Comparison of ENCODE assay signal across 8 mouse cellular contexts in genomic region chr5:142879318-142880175, GRCm38 (mm10). TPM values are rescaled to one million over a fixed set of nuclear protein-coding genes. Genes with fewer than 3 reads are reported as not detected.
A peak's percentile ranks its signal among the peaks of the same experiment; 100 is the strongest.
DNase-seq lines count a peak whose midpoint lies in the region; ATAC-seq and TF ChIP-seq lines count a peak whose summit lies in the region.

No protein-coding gene starts in this region.

- POLR2A ChIA-PET in Patski (lab: Charles Lee) = interaction anchor here (0.6 to 1.5 kb wide), 4 partner anchors 23 to 54 kb away, joined by 3 to 7 read pairs (median 5); no protein-coding TSS in a partner anchor

- TF ChIP-seq CTCF in Patski (IDR thresholded peaks at IDR 0.05) = no peak

- H3K4me3 ChIP-seq in hindbrain, embryonic 16.5 days (ENCODE audit: low read length) = no peak overlapping the region

- CTCF ChIA-PET in Patski (lab: Charles Lee) = interaction anchor here (0.6 to 3.5 kb wide), 11 partner anchors 8 to 210 kb away, joined by 3 to 19 read pairs (median 5); partner anchors contain the start of gene Fbxl18

- H3K4me2 ChIP-seq in hindbrain, embryonic 16.5 days (ENCODE audit: low read length) = no peak overlapping the region

- H3K27ac ChIP-seq in hindbrain, embryonic 16.5 days (ENCODE audit: low read depth, low read length) = no peak overlapping the region

- H3K36me3 ChIP-seq in hindbrain, embryonic 16.5 days (ENCODE audit: control insufficient read depth, insufficient read depth, low read length) = peaks cover 8% of the 10 kb centered on the region

- peak overlapping the region; percentile 29 for H3K9ac ChIP-seq in hindbrain, embryonic 16.5 days (ENCODE audit: low read depth, low read length)

- peaks cover 25% of the 10 kb centered on the region for H3K4me1 ChIP-seq in hindbrain, embryonic 16.5 days (ENCODE audit: control insufficient read depth, insufficient read depth, low read depth, low read length)

- peak; percentile 47 for DNase-seq in Patski (ENCODE audit: low read depth, low spot score)
- peak; percentile 91 for DNase-seq in cerebellum, adult 9-10 months
- DNase-seq in left cerebral cortex, adult 11 months (ENCODE audit: low spot score) = peak; percentile 81
- DNase-seq in right cerebral cortex, postnatal 14 days = peak; percentile 85
- peak; percentile 56 for DNase-seq in yolk sac, embryonic 10.5 days (ENCODE audit: low spot score)

- 59% methylated on average over 8 of the region's 8 CpGs for WGBS in hindbrain, embryonic 16.5 days

- peak; percentile 65 for ATAC-seq in Patski
- peak; percentile 66 for ATAC-seq in frontal cortex, adult (ENCODE audit: low TSS enrichment)
- ATAC-seq in hindbrain, embryonic 16.5 days = peak; percentile 67; the same call in 1 of the 2 replicates
- ATAC-seq in megakaryocyte, adult 5-6 weeks (ENCODE audit: poor library complexity, severe bottlenecking) = peak; percentile 77

- H3K9me3 ChIP-seq in hindbrain, embryonic 16.5 days (ENCODE audit: control insufficient read depth, low read length) = no peaks in the 10 kb centered on the region

- no peaks in the 10 kb centered on the region for H3K27me3 ChIP-seq in Patski
- no peaks in the 10 kb centered on the region for H3K27me3 ChIP-seq in hindbrain, embryonic 16.5 days (replicated peaks; ENCODE audit: control insufficient read depth, insufficient read depth, low read length)

- in situ Hi-C loops in Patski (cut with MboI; ENCODE audit: low pct_unique_long_range_greater_than_20kb) = loop anchor here (10.0 kb wide), 1 partner anchor 315 kb away; no protein-coding TSS in a partner anchor

RNA-seq across cellular contexts. Expression of gene Fbxl18, which starts 15.7 kb away (rescaled TPM):
- 11.1 TPM for polyA plus RNA-seq in Patski (2021)
- 29.7 and 32.9 TPM in 2 replicates for polyA plus RNA-seq in hindbrain, embryonic 16.5 days (2015; fragmentation: Nextera tagmentation; extraction: Ambion mirVana)
- 1.7 and 3.0 TPM in 2 replicates for total RNA-seq in megakaryocyte, adult 5-6 weeks (2015)
- 2.6 and 2.7 TPM in 2 replicates for total RNA-seq in megakaryocyte, adult 5-6 weeks (2017)

RNA-seq across cellular contexts. Expression of gene Actb, which starts 27.0 kb away (rescaled TPM):
- 2,926 TPM for polyA plus RNA-seq in Patski (2021)
- polyA plus RNA-seq in hindbrain, embryonic 16.5 days (2015; fragmentation: Nextera tagmentation; extraction: Ambion mirVana) = 11,512 and 13,219 TPM in 2 replicates
- 15,428 and 15,938 TPM in 2 replicates for total RNA-seq in megakaryocyte, adult 5-6 weeks (2015)
- total RNA-seq in megakaryocyte, adult 5-6 weeks (2017) = 7,091 and 10,908 TPM in 2 replicates
